Mouse (Mus musculus): ENCODE measurements around the gene Iqschfp.

Gene Iqschfp

GRCm38 (mm10) chr3:67892026-67892705, at the start of gene Iqschfp, which contains the start of gene Iqcj:
Gene Iqschfp, plus strand, starts transcription at chr3:67892232.
Gene Iqcj, plus strand, starts transcription at chr3:67892220.
- no peak for DNase-seq (ENCODE audit: low spot score)

- no peak for DNase-seq (ENCODE audit: low spot score)
Observed at GRCm38 (mm10) chr3:67852397-67852796, 39.6 kb upstream of the Iqschfp start.

- no peak for DNase-seq (ENCODE audit: low spot score)
Observed at GRCm38 (mm10) chr3:67861524-67861923, 30.5 kb upstream of the Iqschfp start.

DNA sequence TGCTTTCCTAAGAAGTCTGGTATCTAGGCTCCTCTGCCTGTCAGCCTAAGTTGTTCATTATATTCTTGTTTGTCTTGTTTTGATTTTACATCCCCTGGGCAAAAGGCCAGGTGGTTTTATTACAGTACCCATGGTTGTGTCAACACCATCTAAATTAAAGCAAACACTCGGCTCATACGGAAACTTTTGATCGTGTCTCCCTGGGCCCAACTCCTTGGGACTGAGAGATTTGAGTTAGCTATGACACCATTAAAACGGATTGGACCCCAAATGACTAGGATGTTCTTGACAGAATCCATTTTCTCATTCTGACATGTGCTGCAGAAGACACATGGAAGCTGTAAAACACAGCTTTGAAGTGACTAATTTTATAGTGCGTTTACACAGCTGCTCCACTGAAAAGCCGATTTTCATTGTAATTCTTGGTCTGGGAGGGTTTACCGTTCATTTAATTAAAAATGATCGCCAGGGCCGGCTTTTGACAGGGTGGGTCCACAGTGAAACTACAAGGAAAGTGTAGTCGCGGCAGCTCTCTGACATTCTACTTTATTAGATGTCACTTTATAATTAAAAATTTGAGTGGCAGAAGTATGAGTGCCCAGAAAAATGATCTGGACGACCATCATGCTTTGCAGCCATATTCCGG, 24.5 kb upstream of the Iqschfp start:
- peak; percentile 18 for DNase-seq (ENCODE audit: low spot score)

GRCm38 (mm10) chr3:67869424-67869823, 22.6 kb upstream of the Iqschfp start:
- no peak for DNase-seq (ENCODE audit: low spot score)

DNA sequence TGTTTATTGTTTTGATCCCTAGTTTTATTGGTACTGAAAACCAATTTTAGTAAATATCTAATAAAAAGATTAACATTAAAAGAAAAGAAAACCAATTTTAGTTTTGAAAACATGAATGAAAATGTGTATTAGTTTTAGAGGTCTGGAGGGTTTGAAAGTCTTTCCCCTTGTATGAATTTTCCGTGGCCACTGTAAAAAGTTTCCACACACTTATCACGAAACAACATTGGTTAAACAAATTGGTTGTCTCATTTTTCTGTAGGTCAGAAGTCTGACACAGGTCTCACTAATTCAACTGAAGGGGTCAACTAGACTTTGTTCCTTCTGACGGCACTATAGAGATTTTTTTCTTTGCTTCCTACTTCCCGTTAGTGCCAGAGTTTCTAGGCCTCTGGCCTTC, 14.8 kb upstream of the Iqschfp start:
- DNase-seq (ENCODE audit: low spot score): no peak

DNA sequence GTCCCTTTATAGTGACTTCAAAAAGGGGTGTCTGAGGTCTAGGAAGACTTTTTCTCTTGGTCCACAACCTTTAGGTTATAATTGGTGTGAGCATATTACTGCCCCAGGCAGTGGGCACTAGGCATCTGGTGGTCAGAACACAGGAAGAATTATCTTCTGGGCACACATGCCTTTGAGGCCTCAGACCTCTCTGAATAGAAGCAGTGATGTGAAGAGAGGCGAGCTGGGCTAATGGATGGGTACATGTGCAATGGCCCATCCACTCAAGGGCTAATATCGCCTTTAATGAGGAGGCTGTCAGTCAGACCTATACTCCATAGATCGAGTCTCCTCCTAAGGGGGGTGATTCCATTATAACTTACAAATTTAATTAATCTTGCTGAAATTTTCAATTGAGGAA, 7.7 kb upstream of the Iqschfp start:
- no peak for DNase-seq (ENCODE audit: low spot score)

DNA sequence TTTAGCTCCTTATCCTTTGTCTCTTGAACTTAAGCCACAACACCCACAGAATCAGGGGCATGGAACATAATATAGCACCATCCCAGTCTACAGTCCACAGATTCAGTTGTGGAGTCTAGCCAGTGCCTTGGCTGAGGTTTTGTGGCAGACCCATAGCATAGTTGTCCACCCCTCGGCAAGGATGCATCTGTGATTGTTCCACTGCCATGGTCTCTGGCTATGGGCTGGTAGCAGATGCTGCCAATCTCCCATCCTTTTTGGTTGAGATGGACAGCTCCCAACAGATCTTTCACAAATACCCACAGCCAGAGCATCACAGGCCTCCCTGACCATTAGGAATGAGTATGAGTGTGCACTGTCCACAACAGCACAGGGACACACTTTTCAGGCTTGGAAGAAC, 5.9 kb upstream of the Iqschfp start:
- no peak for DNase-seq (ENCODE audit: low spot score)

- no peak for DNase-seq (ENCODE audit: low spot score)
Observed at GRCm38 (mm10) chr3:67887251-67887650, 4.8 kb upstream of the Iqschfp start.

DNA sequence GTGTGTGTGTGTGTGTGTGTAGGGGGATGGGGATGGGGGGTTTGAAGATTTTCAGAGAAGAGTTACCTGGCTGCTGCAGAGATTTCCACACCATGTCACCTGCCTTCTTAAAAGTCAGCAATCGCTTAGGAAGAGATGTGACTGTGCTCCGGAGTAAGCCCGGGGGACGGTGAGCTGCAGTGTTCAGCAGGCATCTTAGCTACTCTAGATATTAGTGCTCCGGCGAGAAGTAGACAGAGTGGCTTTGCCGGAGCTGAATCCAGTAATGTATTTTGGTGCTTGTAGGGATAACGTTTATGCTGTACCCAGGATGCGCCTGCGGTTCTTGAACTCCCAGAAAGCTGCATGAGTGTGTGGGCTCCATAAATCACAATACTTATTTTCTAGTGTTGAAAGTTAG, 736 bp downstream of the Iqschfp start:
- DNase-seq (ENCODE audit: low spot score): no peak

DNA sequence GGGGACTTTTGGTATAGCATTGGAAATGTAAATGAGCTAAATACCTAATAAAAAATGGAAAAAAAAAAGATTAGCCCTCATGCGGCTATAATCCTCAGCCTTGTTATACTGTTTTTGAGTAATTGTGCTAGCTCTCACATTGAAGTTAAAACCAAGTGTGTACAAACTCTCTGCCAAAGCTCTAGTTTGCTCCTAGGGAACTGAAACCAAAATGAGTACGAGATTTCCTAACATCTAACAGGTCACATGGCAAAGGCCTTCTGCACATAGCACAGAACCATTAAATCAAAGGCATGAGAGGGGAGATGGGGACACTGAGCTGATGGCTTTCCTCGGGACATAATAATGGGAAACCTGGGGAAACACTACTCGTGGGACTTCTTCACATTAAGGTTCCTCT, 10.5 kb downstream of the Iqschfp start:
- DNase-seq (ENCODE audit: low spot score): no peak

DNA sequence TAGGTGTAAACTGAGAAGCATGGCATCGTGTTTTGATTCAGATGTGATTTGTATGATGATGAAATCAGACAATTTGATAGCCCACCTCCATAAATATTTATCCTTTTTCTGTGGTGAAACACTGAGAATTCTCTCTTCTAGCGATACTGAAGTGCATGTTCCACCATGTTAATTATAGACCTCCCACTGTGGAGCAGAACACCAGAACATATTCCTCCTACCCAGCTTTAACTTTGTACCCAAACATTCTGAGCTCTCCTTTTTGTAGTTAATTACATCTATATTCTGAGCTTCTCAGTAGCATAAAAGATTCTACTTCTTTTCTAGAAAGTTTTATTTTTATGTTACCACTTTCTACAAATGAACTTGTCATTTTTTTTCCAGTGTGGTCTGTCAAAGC, 16.6 kb downstream of the Iqschfp start:
- no peak for DNase-seq (ENCODE audit: low spot score)

DNA sequence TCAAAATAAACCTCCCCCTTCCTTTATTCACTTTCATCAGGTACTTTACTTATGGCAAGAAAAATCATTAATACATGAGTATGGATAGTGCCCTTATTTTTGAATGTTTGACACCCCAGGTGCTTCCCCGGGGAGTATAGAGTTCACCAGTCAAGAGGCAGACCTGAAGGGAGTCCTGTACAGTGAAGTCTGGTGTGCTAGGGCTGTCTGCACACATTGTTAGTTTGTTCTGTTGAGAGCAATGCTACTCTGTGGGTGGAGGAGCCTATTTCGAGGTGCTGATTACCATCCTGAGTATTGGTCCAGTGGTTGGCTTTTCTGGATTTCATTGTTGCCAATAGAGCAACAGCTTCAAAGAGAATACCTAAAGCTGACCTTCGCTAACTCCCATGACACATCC, 26.1 kb downstream of the Iqschfp start:
- DNase-seq (ENCODE audit: low spot score): no peak

DNA sequence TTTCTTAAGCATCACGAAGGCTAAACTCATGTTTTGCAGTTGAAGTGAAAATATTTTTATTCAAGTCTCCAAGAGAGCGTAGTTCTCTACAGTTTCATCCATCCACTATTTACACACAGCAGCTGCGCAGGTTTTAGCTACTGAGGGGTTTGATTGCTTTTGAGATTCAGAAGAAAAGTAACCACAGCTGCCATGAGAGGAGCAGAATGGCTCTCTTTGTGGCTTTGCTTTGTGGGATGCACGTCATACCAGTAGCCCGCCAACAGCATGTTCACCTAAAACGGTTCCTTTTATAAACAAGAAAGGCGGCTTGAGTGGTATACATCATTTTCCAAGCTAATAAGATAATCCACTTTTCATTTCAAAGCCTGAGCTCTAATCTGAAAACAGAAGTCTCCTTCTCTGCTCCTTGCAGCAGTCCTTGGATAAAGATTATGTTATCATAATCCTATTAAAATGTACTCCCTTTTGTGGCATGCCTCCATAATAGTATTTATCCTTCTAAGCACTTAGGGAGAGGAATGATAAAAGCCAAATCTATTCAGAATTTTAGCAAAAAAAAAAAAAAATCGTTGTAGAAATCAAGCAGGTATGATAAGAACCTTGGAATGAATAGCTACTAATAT, 26.7 kb downstream of the Iqschfp start:
- DNase-seq (ENCODE audit: low spot score): no peak

DNA sequence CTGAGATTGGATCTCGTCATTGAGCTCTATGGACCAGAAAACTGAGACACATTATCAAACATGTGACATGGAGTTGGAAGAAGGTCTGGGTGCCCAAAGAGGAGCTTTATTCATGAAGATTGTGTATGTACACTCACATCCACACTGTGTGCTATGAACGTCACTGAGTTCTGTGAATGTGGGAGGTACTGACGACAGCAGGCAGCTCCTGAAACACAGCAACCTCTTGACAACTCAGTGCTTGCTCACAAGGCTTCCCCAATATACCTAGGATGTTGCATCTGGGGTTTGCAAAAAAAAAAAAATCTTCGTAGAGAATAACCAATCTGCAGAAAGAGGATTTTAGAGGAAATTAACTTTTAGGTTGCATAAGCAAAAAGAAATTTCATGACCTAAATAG, 31.1 kb downstream of the Iqschfp start:
- no peak for DNase-seq (ENCODE audit: low spot score)

DNA sequence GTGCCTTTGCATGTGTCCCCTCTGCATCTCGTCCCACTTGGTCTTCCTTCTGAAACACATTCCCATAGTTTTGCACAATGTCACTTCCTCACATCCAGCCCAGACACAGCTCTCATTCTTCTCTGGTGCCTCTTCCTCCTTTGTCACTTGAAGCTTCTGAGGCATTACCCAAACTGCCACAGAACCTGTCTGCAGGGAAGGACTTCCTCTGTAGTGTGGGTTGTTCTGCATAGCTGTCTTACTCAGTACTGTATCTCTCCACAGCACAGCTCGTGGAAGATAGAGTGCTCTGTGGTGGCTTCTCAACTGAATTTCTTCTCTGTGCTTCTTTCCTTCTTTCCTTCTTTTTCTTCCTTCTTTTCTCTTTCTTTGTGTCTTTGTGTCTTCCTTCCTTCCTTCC, 33.4 kb downstream of the Iqschfp start:
- DNase-seq (ENCODE audit: low spot score): no peak

DNA sequence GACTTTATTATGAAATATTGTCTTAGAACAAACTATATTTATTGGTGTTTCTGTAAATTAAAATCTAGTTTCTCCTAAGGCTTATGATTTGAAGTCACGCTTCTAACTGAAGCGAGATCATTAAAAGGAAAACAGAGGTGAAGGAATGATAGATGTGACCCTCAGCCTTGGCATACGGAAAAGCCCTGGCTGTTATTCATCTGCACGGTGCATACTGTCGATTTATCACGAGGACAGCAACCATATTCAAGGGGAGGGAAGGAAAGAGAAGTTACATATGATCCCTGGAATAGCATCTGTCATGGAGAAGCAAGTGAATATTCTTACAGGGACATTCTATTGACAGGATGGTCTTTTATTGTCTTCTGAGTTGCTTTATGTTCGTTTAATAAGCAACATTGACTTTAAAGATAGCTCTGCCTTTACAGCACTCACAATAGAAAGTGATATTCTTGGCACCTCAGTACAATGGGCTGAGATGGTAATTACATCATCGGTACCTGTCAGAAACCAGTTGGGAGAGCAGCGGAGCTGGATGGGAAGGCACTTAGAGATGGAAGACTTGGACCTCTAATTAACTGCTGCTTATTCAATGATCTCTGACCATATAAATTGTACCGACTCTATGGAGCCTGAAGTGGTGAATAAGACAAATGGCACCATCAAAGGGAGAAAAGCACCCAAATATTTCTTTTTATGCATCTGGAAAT, 38.5 kb downstream of the Iqschfp start:
- no peak for DNase-seq (ENCODE audit: low spot score)

GRCm38 (mm10) chr3:67931181-67931580, 39.1 kb downstream of the Iqschfp start:
- no peak for DNase-seq (ENCODE audit: low spot score)

DNA sequence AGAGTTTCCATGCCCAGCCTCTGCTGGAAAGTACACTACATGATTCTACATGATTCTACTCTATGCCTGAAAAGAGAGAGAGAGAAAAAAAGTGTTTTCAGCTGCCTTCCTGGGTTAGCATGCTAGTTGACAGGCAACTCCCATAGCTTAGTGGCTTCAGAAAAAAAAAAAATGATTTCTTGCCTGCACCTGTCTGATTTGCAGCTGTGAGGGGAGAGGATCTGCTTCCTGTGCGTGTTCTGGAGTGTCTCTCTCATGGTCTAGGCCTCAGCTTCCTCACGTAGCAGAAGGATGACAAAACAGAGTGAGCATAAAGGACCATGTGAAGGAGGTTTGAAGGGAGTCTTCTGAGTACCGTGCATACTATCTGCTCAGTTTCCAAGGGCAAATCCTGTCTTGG, 39.9 kb downstream of the Iqschfp start:
- DNase-seq (ENCODE audit: low spot score): no peak

DNA sequence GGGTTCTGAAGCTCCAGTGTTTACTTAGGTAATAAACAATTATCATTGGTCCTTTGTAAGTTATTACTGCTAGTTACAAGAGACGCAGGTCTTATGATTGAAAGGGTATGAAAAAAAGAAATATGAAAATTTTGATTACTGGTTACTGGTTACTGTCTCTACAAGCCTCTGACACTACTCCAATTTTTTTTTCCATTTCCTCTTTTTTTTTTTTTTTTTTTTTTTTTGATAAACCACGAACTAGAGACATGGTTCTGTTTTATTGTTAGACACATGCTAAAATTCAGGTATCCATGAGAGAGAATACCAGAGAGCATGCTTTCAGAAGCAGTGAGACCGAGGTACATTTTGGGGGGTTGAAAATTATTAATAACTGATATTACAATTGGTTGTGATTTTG, 43.8 kb downstream of the Iqschfp start:
- DNase-seq (ENCODE audit: low spot score): no peak

DNA sequence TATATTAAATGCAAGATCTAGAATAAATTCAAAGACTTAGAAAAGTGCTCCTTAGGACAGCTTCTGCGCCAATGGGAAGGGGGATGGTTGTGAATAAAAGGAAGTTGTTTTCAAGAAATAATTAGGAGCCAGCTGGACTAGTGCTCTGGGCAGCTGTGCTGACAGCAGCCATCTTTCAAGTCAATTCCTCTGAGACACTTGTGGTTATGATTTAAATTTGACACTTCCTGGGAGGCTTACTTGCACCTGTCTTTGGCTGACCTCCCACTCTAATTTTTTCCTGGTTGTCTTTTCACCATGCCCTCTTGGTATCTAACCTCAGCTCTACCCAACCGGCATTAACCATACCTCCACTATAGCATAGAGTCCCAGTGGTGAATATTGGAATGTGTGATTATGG, 55.0 kb downstream of the Iqschfp start:
- DNase-seq (ENCODE audit: low spot score): no peak

DNA sequence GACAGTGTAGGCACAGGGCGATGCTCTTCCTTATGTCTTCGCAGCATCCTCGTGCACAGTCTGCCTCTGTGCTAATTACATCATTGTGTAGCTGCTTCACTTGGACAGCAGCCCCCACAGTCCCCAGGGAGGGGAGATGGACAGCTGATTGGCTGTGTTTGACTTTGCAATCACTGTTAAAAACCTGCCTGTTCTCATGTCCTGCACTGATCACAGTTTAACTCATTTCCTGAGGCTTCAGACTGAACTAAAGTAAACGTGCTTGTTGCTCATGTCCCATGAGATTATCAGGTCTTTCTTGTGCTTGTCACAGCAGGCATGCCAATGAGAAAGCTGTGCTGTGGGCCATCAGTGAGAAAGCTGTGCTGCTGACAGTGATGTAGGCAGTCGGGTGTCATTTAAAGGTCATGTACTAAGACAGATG, 60.5 kb downstream of the Iqschfp start:
- peak; percentile 54 for DNase-seq (ENCODE audit: low spot score)

Data from embryo, embryonic 10 days (tissue).